Mouse (Mus musculus) embryonic fibroblast, embryonic 13.5 days (primary cell): Measurements from ENCODE around the gene Pdia4.

ENCODE experiments used
- CTCF ChIP-seq: IDR thresholded peaks from 2 replicates; pipeline ENCODE4 v1.5.1; 2011; ENCODE audit warnings: mild to moderate bottlenecking, control low read depth, low read length, moderate library complexity, borderline replicate concordance; ENCODE audit not compliant: insufficient read depth
- POLR2A ChIP-seq: IDR thresholded peaks from 2 replicates; pipeline ENCODE4 v1.6.1; 2011; ENCODE audit warnings: low read depth, mild to moderate bottlenecking, control low read depth, low read length, moderate library complexity

DNA sequence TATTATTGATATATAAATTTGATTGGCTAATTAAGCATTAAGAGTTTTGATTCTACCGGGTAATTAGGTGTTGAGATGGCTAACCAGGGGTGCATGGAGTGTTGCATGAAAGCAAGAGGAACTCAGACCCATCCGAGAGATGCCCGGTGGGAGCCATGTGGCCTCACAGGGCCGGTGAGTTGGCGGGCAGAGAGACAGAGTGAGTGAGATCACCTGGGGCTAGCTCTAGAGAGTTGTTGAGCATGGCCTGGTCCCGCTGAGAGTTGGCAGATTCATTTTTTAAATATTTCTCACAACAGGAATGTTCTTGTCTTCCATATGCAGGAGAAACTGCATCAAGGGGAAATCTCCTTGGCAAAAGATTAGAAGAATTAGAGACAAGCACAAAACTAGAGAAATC, 44.0 kb upstream of the Pdia4 start:
- TF ChIP-seq POLR2A (no peak), CTCF (no peak)
